Mouse (Mus musculus): ENCODE measurements around the gene Plcd3.

GRCm38 (mm10) chr11:103100361-103100760, 1.1 kb downstream of the Plcd3 start:
- TF ChIP-seq EP300 (IDR thresholded peaks at IDR 0.05; ENCODE audit: insufficient read depth, low read depth, low read length) (no peak), CTCF (IDR thresholded peaks at IDR 0.05) (no peak)
